Mouse (Mus musculus) spleen, postnatal 0 days (tissue): ENCODE data around the gene Frs2. TPM values are rescaled to one million over a fixed set of nuclear protein-coding genes. Genes with fewer than 3 reads are reported as not detected.

Experiments used
- polyA plus RNA-seq: library from polyadenylated mRNA; unstranded; fragments of >200 nt; fragmentation: Nextera tagmentation; extraction: Ambion mirVana; gene quantifications from 2 replicates; pipeline ENCODE4 v1.2.1, GENCODE M21; 2015

Gene Frs2
- polyA plus RNA-seq: 12.5 and 12.8 TPM in 2 replicates

DNA sequence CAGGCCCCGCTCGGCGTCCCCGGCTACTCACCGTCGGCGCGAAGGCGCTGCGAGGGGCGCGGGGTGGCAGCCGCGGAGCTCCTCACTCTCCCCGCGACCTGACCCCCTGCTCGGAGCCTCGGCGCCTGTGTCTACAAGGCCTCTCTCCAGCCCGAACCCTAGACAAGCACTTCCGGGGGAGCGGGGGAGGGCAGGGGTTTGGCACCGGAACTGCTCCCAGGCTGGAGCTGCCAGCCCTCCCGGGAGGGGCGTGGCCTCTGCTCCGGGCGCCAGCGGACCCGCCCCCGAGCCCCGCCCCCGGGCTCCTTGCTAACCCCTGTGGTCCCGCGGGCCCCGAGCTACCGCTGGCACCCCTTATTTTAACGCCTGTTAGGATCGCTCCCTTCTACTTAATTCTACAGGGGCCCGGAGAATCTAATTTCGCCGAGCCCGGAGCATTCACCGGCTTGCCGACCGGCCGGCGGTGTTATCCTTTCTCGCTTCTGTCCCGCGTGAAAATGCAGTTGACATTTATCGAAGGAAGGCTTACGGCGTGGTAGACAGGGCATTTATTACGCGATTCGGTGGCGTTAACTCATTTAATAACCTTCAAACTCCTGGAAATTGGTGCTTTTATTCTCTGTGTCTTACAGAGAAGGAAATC, at the start of gene Frs2:
Frs2 (minus strand) TSS at position 174 of the 643 bp plus-strand sequence.

GRCm38 (mm10) chr10:117063254-117064021, 84.9 kb downstream of the Frs2 start, which contains the start of gene Cct2:
Cct2 (minus strand) TSS chr10:117063814.

GRCm38 (mm10) chr10:117045175-117046056, 102.9 kb downstream of the Frs2 start, which contains the start of gene Lrrc10:
Lrrc10 (plus strand) TSS chr10:117045341.

Other genes with a start within 250 kb of the Frs2 start
- 6.2 and 6.8 TPM in 2 replicates for gene Rab3ip, start 197.8 kb downstream of the Frs2 start, polyA plus RNA-seq
- gene Gm10271, start 175.9 kb downstream of the Frs2 start, polyA plus RNA-seq: not detected in 2 replicates
- not detected in 2 replicates for gene Best3, start 162.2 kb downstream of the Frs2 start, polyA plus RNA-seq
- gene Lrrc10, start 103.2 kb downstream of the Frs2 start, polyA plus RNA-seq: not detected in 2 replicates
- 190 and 200 TPM in 2 replicates for gene Cct2, start 84.7 kb downstream of the Frs2 start, polyA plus RNA-seq
- gene Yeats4, start 76.0 kb upstream of the Frs2 start, polyA plus RNA-seq: 55.4 and 59.1 TPM in 2 replicates
- gene 9530003J23Rik, start 90.2 kb upstream of the Frs2 start, polyA plus RNA-seq: not detected in 2 replicates
- 843 and 1,348 TPM in 2 replicates for gene Lyz2, start 133.8 kb upstream of the Frs2 start, polyA plus RNA-seq
- gene Lyz1, start 144.3 kb upstream of the Frs2 start, polyA plus RNA-seq: 0.38 and 0.51 TPM in 2 replicates
- 76.5 and 80.2 TPM in 2 replicates for gene Cpsf6, start 231.5 kb upstream of the Frs2 start, polyA plus RNA-seq